Mouse (Mus musculus) testis, adult 2 months (tissue): ENCODE measurements around the gene Hspb7.

Experiments used
- CTCF ChIP-seq: fragments of 200-500 bp; IDR thresholded peaks from 2 replicates; pipeline ENCODE4 v1.5.1; 2012; ENCODE audit warnings: low read depth, mild to moderate bottlenecking, inconsistent platforms, low read length, moderate library complexity; ENCODE audit not compliant: control insufficient read depth, insufficient read depth, insufficient replicate concordance
- POLR2A ChIP-seq: fragments of 200-500 bp; IDR thresholded peaks from 2 replicates; pipeline ENCODE4 v1.6.1; 2012; ENCODE audit warnings: low read depth, mild to moderate bottlenecking, inconsistent platforms, low read length, moderate library complexity; ENCODE audit not compliant: control insufficient read depth

GRCm38 (mm10) chr4:141474431-141474830 lies 53.9 kb downstream of the Hspb7 start:
- TF ChIP-seq CTCF (no peak), POLR2A (no peak)
